Mouse (Mus musculus): ENCODE results near the gene Ucp1. TPM values are rescaled to one million over a fixed set of nuclear protein-coding genes. Genes with fewer than 3 reads are reported as not detected.

Ucp1 gene
- 33.7 TPM for polyA plus RNA-seq (2014; fragmentation: Illumina TruSeq; extraction: RNeasy Lipid Tissue Mini Kit (QIAGEN cat#74804); ENCODE audit: low read depth, low replicate concordance)

DNA sequence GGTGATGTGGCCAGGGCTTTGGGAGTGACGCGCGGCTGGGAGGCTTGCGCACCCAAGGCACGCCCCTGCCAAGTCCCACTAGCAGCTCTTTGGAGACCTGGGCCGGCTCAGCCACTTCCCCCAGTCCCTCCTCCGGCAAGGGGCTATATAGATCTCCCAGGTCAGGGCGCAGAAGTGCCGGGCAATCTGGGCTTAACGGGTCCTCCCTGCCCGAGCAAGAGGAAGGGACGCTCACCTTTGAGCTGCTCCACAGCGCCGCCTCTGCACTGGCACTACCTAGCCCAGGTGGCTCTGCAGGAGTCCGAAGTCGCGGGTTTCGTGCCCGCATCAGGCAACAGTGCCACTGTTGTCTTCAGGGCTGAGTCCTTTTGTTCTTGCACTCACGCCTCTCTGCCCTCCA is at the start of gene Ucp1:
Gene Ucp1, plus strand, starts transcription at position 177 of the 400 bp plus-strand sequence.

DNA sequence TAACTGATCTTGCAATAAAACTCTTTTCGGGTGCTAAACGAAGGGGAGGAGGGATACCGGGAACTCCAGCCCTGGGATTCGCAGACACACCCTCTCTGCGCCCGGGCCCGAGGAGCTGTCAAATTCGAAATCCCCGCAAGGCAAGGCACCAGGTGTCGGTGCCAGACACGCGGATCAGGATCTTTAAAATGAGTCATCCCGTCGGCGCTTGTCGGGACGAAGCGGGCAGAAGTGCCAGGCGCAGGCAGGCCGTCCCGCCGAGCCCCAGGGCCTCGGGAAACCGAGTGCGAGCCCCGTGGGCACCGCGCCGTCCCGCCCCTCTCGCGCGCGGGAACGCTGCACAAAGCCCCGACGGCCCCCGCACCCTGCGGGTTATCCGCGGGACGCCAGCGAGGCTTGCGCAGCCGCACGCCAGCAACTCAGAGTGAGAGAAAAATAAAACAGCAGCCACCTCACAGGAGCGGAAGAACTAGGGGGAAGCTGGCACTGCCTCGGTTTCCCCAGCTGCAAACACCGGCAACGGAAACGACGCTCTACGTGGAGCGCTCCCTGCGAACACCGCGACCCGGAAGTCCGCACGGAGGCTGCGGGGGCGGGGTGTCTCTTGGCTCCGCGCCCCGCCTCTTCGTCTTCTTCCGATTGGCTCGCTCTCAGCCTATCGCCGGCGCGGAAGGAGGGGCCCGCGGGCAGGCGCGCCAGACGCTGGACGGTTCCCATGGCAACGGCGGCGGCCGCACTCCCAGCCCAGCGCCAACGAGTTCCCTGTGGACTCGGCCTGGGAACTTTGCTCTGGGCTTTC is 41.9 kb downstream of the Ucp1 start, which contains the start of gene Elmod2:
Gene Elmod2, minus strand, starts transcription at position 588 of the 799 bp plus-strand sequence.

Other genes starting within 250 kb of the Ucp1 start
- gene Tbc1d9, start 125.0 kb upstream of the Ucp1 start, polyA plus RNA-seq (2014; fragmentation: Illumina TruSeq; extraction: RNeasy Lipid Tissue Mini Kit (QIAGEN cat#74804); ENCODE audit: low read depth, low replicate concordance), result 2.6 TPM
- gene Gm10645, start 124.2 kb upstream of the Ucp1 start, polyA plus RNA-seq (2014; fragmentation: Illumina TruSeq; extraction: RNeasy Lipid Tissue Mini Kit (QIAGEN cat#74804); ENCODE audit: low read depth, low replicate concordance), result not detected
- 9.8 TPM for gene Elmod2, start 42.1 kb downstream of the Ucp1 start, polyA plus RNA-seq (2014; fragmentation: Illumina TruSeq; extraction: RNeasy Lipid Tissue Mini Kit (QIAGEN cat#74804); ENCODE audit: low read depth, low replicate concordance)
- gene Mgat4d, start 58.1 kb downstream of the Ucp1 start, polyA plus RNA-seq (2014; fragmentation: Illumina TruSeq; extraction: RNeasy Lipid Tissue Mini Kit (QIAGEN cat#74804); ENCODE audit: low read depth, low replicate concordance), result not detected
- not detected for gene Clgn, start 99.5 kb downstream of the Ucp1 start, polyA plus RNA-seq (2014; fragmentation: Illumina TruSeq; extraction: RNeasy Lipid Tissue Mini Kit (QIAGEN cat#74804); ENCODE audit: low read depth, low replicate concordance)
- gene Scoc, start 168.0 kb downstream of the Ucp1 start, polyA plus RNA-seq (2014; fragmentation: Illumina TruSeq; extraction: RNeasy Lipid Tissue Mini Kit (QIAGEN cat#74804); ENCODE audit: low read depth, low replicate concordance), result 88.1 TPM
- gene Olfr370, start 245.4 kb downstream of the Ucp1 start, polyA plus RNA-seq (2014; fragmentation: Illumina TruSeq; extraction: RNeasy Lipid Tissue Mini Kit (QIAGEN cat#74804); ENCODE audit: low read depth, low replicate concordance), result not detected